Mouse (Mus musculus): ENCODE measurements around the gene Gm20547. TPM values are rescaled to one million over a fixed set of nuclear protein-coding genes. Genes with fewer than 3 reads are reported as not detected.

Gene Gm20547
- polyA plus RNA-seq, 1 experiment: not detected

GRCm38 (mm10) chr17:34849722-34850516 is 31.9 kb downstream of the Gm20547 start, which contains the start of the genes Skiv2l and Nelfe:
Gene Skiv2l (minus strand): TSS chr17:34850210.
Gene Nelfe (plus strand): TSS chr17:34850391.
- Histone ChIP-seq H3K27me3 (ENCODE audit: control insufficient read depth, insufficient read depth, low read length) (no peaks in the 10 kb centered on the region), H3K4me3 (ENCODE audit: control insufficient read depth, low read depth, low read length) (peak within 1 kb of the TSS; percentile 88), H3K36me3 (ENCODE audit: control insufficient read depth, insufficient read depth, low read length) (peaks cover 2% of the 10 kb centered on the region; the same call in 1 of the 2 replicates), H3K27ac (ENCODE audit: control insufficient read depth, insufficient read depth, low read depth, low read length) (peak within 1 kb of the TSS; percentile 85), H3K4me1 (ENCODE audit: control insufficient read depth, insufficient read depth, low read length) (peaks cover 3% of the 10 kb centered on the region)
- TF ChIP-seq POLR2A (IDR thresholded peaks at IDR 0.05; ENCODE audit: control insufficient read depth, low read depth, low read length): 0 out of 2 replicates have a peak, but pooled peaks have one; percentile 15
- no peak for TF ChIP-seq CTCF (IDR thresholded peaks at IDR 0.05; ENCODE audit: control insufficient read depth, insufficient read depth, insufficient replicate concordance, low read depth, low read length)

DNA sequence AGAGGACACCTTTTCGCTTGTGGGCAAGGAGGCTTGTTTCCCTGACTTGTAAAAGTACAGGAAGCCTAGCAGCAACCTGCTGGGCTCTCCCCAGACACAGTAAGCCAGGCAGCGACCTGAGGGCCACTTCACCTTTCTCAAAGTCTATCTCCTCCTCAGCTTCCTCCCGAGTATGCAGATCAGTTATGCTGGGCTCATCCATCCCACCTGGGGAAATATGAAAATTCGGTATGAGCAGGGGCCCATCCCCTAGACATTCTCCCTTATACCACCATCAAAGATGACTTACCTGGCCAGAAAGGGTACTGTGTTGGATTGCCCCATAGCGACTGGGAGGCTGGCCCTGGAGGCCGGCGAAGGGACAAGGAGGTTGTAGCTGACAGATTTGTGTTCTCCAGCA is 34.2 kb downstream of the Gm20547 start:
- Histone ChIP-seq H3K36me3 (ENCODE audit: control insufficient read depth, insufficient read depth, low read length) (peaks cover 2% of the 10 kb centered on the region; the same call in 1 of the 2 replicates), H3K27ac (ENCODE audit: control insufficient read depth, insufficient read depth, low read depth, low read length) (no peak overlapping the region), H3K4me1 (ENCODE audit: control insufficient read depth, insufficient read depth, low read length) (peaks cover 3% of the 10 kb centered on the region), H3K4me3 (ENCODE audit: control insufficient read depth, low read depth, low read length) (no peak overlapping the region), H3K27me3 (ENCODE audit: control insufficient read depth, insufficient read depth, low read length) (no peaks in the 10 kb centered on the region)
- no peak for TF ChIP-seq CTCF (IDR thresholded peaks at IDR 0.05; ENCODE audit: control insufficient read depth, insufficient read depth, insufficient replicate concordance, low read depth, low read length)
- TF ChIP-seq POLR2A (IDR thresholded peaks at IDR 0.05; ENCODE audit: control insufficient read depth, low read depth, low read length): no peak

- Histone ChIP-seq H3K27ac (ENCODE audit: control insufficient read depth, insufficient read depth, low read depth, low read length) (no peak overlapping the region), H3K4me1 (ENCODE audit: control insufficient read depth, insufficient read depth, low read length) (peaks cover 3% of the 10 kb centered on the region), H3K27me3 (ENCODE audit: control insufficient read depth, insufficient read depth, low read length) (no peaks in the 10 kb centered on the region), H3K4me3 (ENCODE audit: control insufficient read depth, low read depth, low read length) (no peak overlapping the region), H3K36me3 (ENCODE audit: control insufficient read depth, insufficient read depth, low read length) (peaks cover 2% of the 10 kb centered on the region; the same call in 1 of the 2 replicates)
- TF ChIP-seq CTCF (IDR thresholded peaks at IDR 0.05; ENCODE audit: control insufficient read depth, insufficient read depth, insufficient replicate concordance, low read depth, low read length): no peak
- no peak for TF ChIP-seq POLR2A (IDR thresholded peaks at IDR 0.05; ENCODE audit: control insufficient read depth, low read depth, low read length)
Measured at GRCm38 (mm10) chr17:34847192-34847591, 34.6 kb downstream of the Gm20547 start.

GRCm38 (mm10) chr17:34844884-34845283 is 37.0 kb downstream of the Gm20547 start:
- Histone ChIP-seq H3K27ac (ENCODE audit: control insufficient read depth, insufficient read depth, low read depth, low read length) (no peak overlapping the region), H3K27me3 (ENCODE audit: control insufficient read depth, insufficient read depth, low read length) (no peaks in the 10 kb centered on the region), H3K4me3 (ENCODE audit: control insufficient read depth, low read depth, low read length) (no peak overlapping the region), H3K36me3 (ENCODE audit: control insufficient read depth, insufficient read depth, low read length) (peaks cover 2% of the 10 kb centered on the region; the same call in 1 of the 2 replicates), H3K4me1 (ENCODE audit: control insufficient read depth, insufficient read depth, low read length) (no peaks in the 10 kb centered on the region)
- TF ChIP-seq CTCF (IDR thresholded peaks at IDR 0.05; ENCODE audit: control insufficient read depth, insufficient read depth, insufficient replicate concordance, low read depth, low read length): no peak
- no peak for TF ChIP-seq POLR2A (IDR thresholded peaks at IDR 0.05; ENCODE audit: control insufficient read depth, low read depth, low read length)

GRCm38 (mm10) chr17:34840736-34841307 is 41.0 kb downstream of the Gm20547 start:
- H3K4me3 ChIP-seq (ENCODE audit: control insufficient read depth, low read depth, low read length): no peak overlapping the region
- TF ChIP-seq POLR2A (IDR thresholded peaks at IDR 0.05; ENCODE audit: control insufficient read depth, low read depth, low read length) (no peak), CTCF (IDR thresholded peaks at IDR 0.05; ENCODE audit: control insufficient read depth, insufficient read depth, insufficient replicate concordance, low read depth, low read length) (no peak)
- no peaks in the 10 kb centered on the region for H3K27me3 ChIP-seq (ENCODE audit: control insufficient read depth, insufficient read depth, low read length)
- no peak overlapping the region for H3K27ac ChIP-seq (ENCODE audit: control insufficient read depth, insufficient read depth, low read depth, low read length)
- H3K36me3 ChIP-seq (ENCODE audit: control insufficient read depth, insufficient read depth, low read length): no peaks in the 10 kb centered on the region
- peaks cover 14% of the 10 kb centered on the region for H3K4me1 ChIP-seq (ENCODE audit: control insufficient read depth, insufficient read depth, low read length)

DNA sequence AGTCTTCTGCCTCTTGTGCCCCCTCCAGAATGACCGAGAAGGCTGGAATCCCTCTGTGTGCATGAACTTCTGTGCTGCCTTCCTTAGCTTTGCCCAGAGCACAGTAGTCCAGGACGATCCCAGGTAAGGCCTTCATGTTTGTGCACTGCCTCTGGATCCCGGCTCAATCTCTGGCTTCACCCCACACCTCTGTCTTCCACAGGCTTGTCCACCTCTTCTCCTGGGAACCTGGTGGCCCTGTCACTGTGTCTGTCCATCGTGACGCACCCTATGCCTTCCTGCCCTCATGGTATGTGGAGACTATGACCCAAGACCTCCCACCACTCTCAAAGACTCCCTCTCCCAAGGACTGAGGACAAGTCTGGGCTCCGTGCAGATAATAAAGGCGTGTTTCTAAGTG is 43.1 kb downstream of the Gm20547 start:
- no peak overlapping the region for H3K27ac ChIP-seq (ENCODE audit: control insufficient read depth, insufficient read depth, low read depth, low read length)
- no peak overlapping the region; the same call in 1 of the 2 replicates for H3K4me3 ChIP-seq (ENCODE audit: control insufficient read depth, low read depth, low read length)
- H3K27me3 ChIP-seq (ENCODE audit: control insufficient read depth, insufficient read depth, low read length): no peaks in the 10 kb centered on the region
- TF ChIP-seq POLR2A (IDR thresholded peaks at IDR 0.05; ENCODE audit: control insufficient read depth, low read depth, low read length) (no peak; the same call in 1 of the 2 replicates), CTCF (IDR thresholded peaks at IDR 0.05; ENCODE audit: control insufficient read depth, insufficient read depth, insufficient replicate concordance, low read depth, low read length) (no peak)
- H3K4me1 ChIP-seq (ENCODE audit: control insufficient read depth, insufficient read depth, low read length): peaks cover 14% of the 10 kb centered on the region
- H3K36me3 ChIP-seq (ENCODE audit: control insufficient read depth, insufficient read depth, low read length): peaks cover 1% of the 10 kb centered on the region; the same call in 1 of the 2 replicates

Data from testis, adult 2 months (tissue).